In the genomic region with DNA sequence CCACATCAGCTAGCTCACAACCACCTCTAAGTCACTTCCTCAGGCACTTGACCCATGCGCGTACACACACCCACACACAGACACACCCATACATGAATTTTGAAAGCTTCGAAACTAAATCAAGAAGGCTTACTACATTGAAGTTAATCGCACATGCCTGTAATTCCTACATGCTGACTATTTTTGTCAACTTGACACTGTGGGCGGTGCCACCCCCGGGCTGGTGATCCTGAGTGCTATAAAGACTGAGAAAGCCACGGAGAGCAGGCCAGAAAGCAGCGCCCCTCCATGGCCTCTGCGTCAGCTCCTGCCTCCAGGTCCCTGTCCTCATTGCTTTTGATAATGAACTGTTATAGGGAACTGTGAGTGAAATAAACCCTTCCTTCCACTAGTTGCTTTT, we compare ENCODE assay signal across 8 mouse cellular contexts. TPM values are rescaled to one million over a fixed set of nuclear protein-coding genes. Genes with fewer than 3 reads are reported as not detected.
DNase-seq lines count a peak whose midpoint lies in the region; ATAC-seq and TF ChIP-seq lines count a peak whose summit lies in the region.

No protein-coding gene starts in this region.

- no peak overlapping the region for H3K27ac ChIP-seq in intestine, embryonic 16.5 days (ENCODE audit: low read length)
- H3K27ac ChIP-seq in liver, postnatal 0 days (ENCODE audit: low read depth), result peak overlapping the region; percentile 63

- no peak for ATAC-seq in intestine, embryonic 16.5 days
- ATAC-seq in liver, postnatal 0 days, result no peak

- 27% methylated on average over 9 of the region's 9 CpGs for WGBS in intestine, embryonic 16.5 days
- WGBS in liver, postnatal 0 days (ENCODE audit: insufficient replicate concordance), result 7% methylated on average over 9 of the region's 9 CpGs

- H3K27me3 ChIP-seq in intestine, embryonic 16.5 days (replicated peaks; ENCODE audit: control insufficient read depth, insufficient read depth, low read length), result no peaks in the 10 kb centered on the region
- no peaks in the 10 kb centered on the region for H3K27me3 ChIP-seq in liver, postnatal 0 days (ENCODE audit: insufficient read depth, low read length)

- no peak for TF ChIP-seq EP300 in liver, postnatal 0 days (IDR thresholded peaks at IDR 0.05; ENCODE audit: low read depth)

- H3K9me3 ChIP-seq in intestine, embryonic 16.5 days (ENCODE audit: control insufficient read depth, low read length), result no peaks in the 10 kb centered on the region
- H3K9me3 ChIP-seq in liver, postnatal 0 days (ENCODE audit: low read length), result no peaks in the 10 kb centered on the region

- peaks cover 5% of the 10 kb centered on the region; the same call in 1 of the 2 replicates for H3K36me3 ChIP-seq in intestine, embryonic 16.5 days (ENCODE audit: control insufficient read depth, insufficient read depth, low read length)
- H3K36me3 ChIP-seq in liver, postnatal 0 days (replicated peaks; ENCODE audit: insufficient read depth, low read length), result peaks cover under 1% of the 10 kb centered on the region; the same call in 1 of the 2 replicates

- peak overlapping the region; percentile 68 for H3K4me3 ChIP-seq in intestine, embryonic 16.5 days (ENCODE audit: low read length)
- H3K4me3 ChIP-seq in liver, postnatal 0 days (ENCODE audit: low read depth, low read length), result peak overlapping the region; percentile 76

- TF ChIP-seq CTCF in liver, postnatal 0 days (IDR thresholded peaks at IDR 0.05; ENCODE audit: low read depth), result no peak

- DNase-seq in right cerebral cortex, postnatal 4 days, result peak; percentile 13
- no peak for DNase-seq in right cerebral cortex, postnatal 14 days
- peak; percentile 16 for DNase-seq in brain, adult 2 months (ENCODE audit: low read depth, low spot score)
- DNase-seq in gastrocnemius, postnatal 25 days, result peak; percentile 11
- DNase-seq in liver, postnatal 0 days, result peak; percentile 53
- DNase-seq in neural tube, embryonic 10.5 days (ENCODE audit: extremely low spot score, low spot score), result peak; percentile 22
- no peak for DNase-seq in cerebellum, postnatal 36 days

- peaks cover 21% of the 10 kb centered on the region for H3K4me1 ChIP-seq in intestine, embryonic 16.5 days (ENCODE audit: control insufficient read depth, insufficient read depth, low read length)
- peaks cover 24% of the 10 kb centered on the region for H3K4me1 ChIP-seq in liver, postnatal 0 days (ENCODE audit: insufficient read depth)

- 0 out of 2 replicates have a peak overlapping the region, but pooled peaks have one; percentile 69 for H3K9ac ChIP-seq in intestine, embryonic 16.5 days (ENCODE audit: low read depth, low read length)
- peak overlapping the region; percentile 75 for H3K9ac ChIP-seq in liver, postnatal 0 days (replicated peaks)

- H3K4me2 ChIP-seq in intestine, embryonic 16.5 days (ENCODE audit: low read depth, low read length), result peak overlapping the region; percentile 88
- H3K4me2 ChIP-seq in liver, postnatal 0 days (ENCODE audit: low read depth, low read length), result peak overlapping the region; percentile 91

RNA-seq across cellular contexts. Expression of gene Psat1, which starts 23.7 kb away (rescaled TPM):
- total RNA-seq in gastrocnemius, postnatal 25 days (2021), result 1 to 10 TPM; 2.7 to 7.2 TPM
- polyA plus RNA-seq in intestine, embryonic 16.5 days (2015; fragmentation: Nextera tagmentation; extraction: Ambion mirVana), result 65.1 and 73.5 TPM in 2 replicates
- polyA plus RNA-seq in liver, postnatal 0 days (2015; fragmentation: Nextera tagmentation; extraction: Ambion mirVana), result 40.7 and 57.3 TPM in 2 replicates

Comparison
In these comparisons a context has a peak if more than half of its experiments do, and no peak if none do; other contexts are left out.
1. DNase-seq: peak in right cerebral cortex, postnatal 4 days (single experiment), brain, adult 2 months (single experiment), gastrocnemius, postnatal 25 days (single experiment), liver, postnatal 0 days (single experiment) and neural tube, embryonic 10.5 days (single experiment); none in right cerebral cortex, postnatal 14 days (single experiment) and cerebellum, postnatal 36 days (0 of 2).